Mouse (Mus musculus): Measurements from ENCODE around the gene 1110004F10Rik. TPM values are rescaled to one million over a fixed set of nuclear protein-coding genes. Genes with fewer than 3 reads are reported as not detected.

1110004F10Rik gene
- polyA plus RNA-seq (2012; rRNA removed; ENCODE audit: low replicate concordance) = 42.5 and 53.5 TPM in 2 replicates

GRCm38 (mm10) chr7:116039196-116039537, at the start of gene 1110004F10Rik:
Gene 1110004F10Rik (plus strand): TSS chr7:116039397.

GRCm38 (mm10) chr7:116038511-116038910, 686 bp upstream of the 1110004F10Rik start, which contains the start of gene Sox6:
Gene Sox6 (minus strand): TSS chr7:116038796.

GRCm38 (mm10) chr7:116084366-116084765, 45.2 kb downstream of the 1110004F10Rik start, which contains the start of gene Gm4353:
Gene Gm4353 (minus strand): TSS chr7:116084635.

Other genes starting within 250 kb of the 1110004F10Rik start
- 9.8 and 12.8 TPM in 2 replicates for gene Sox6, start 601 bp upstream of the 1110004F10Rik start, polyA plus RNA-seq (2012; rRNA removed; ENCODE audit: low replicate concordance)
- gene Gm4353, start 45.2 kb downstream of the 1110004F10Rik start, polyA plus RNA-seq (2012; rRNA removed; ENCODE audit: low replicate concordance) = 0.76 and 1.4 TPM in 2 replicates